Mouse (Mus musculus) hindbrain, embryonic 12.5 days (tissue): Measurements from ENCODE around the gene Irgm1. TPM values are rescaled to one million over a fixed set of nuclear protein-coding genes. Genes with fewer than 3 reads are reported as not detected.
"Not testable (repeated sequence)": the region's sequence is repeated elsewhere in the genome, so short reads cannot be mapped to it uniquely, and the experiment has no call there.

Experiments used
- ATAC-seq: fragments of 200-750 bp; cut with Nextera tagmentation; 2 replicates; pipeline ENCODE4 v1.8.0; 2017; ENCODE audit warnings: moderate TSS enrichment; ENCODE audit not compliant: low FRiP score
- H3K27ac ChIP-seq: fragments of 300-500 bp; sonication (generic); 2 replicates; pipeline ENCODE4 v1.5.1; 2016; ENCODE audit warnings: mild to moderate bottlenecking
- H3K27me3 ChIP-seq: fragments of 300-500 bp; sonication (generic); 2 replicates; pipeline ENCODE4 v1.6.1; 2016; ENCODE audit warnings: mild to moderate bottlenecking
- H3K36me3 ChIP-seq: fragments of 300-500 bp; sonication (generic); 2 replicates; pipeline ENCODE4 v1.6.1; 2016; ENCODE audit warnings: mild to moderate bottlenecking
- H3K4me1 ChIP-seq: fragments of 300-500 bp; sonication (generic); 2 replicates; pipeline ENCODE4 v1.6.1; 2016
- H3K4me2 ChIP-seq: fragments of 300-500 bp; sonication (generic); replicated peaks from 2 replicates; pipeline ENCODE4 v1.6.1; 2016; ENCODE audit warnings: mild to moderate bottlenecking
- H3K4me3 ChIP-seq: fragments of 300-500 bp; sonication (generic); 2 replicates; pipeline ENCODE4 v1.5.1; 2016; ENCODE audit warnings: mild to moderate bottlenecking
- H3K9ac ChIP-seq: fragments of 300-500 bp; sonication (generic); 2 replicates; pipeline ENCODE4 v1.6.1; 2016; ENCODE audit warnings: mild to moderate bottlenecking, moderate library complexity
- H3K9me3 ChIP-seq: fragments of 300-500 bp; sonication (generic); replicated peaks from 2 replicates; pipeline ENCODE4 v1.6.1; 2016; ENCODE audit warnings: mild to moderate bottlenecking
- WGBS: fragments of 180-500 bp; shearing (Covaris S2); methylation state at CpG from one replicate; pipeline ENCODE4 v1.1.7; 2016; 5-methylcytosine and 5-hydroxymethylcytosine counted together
- polyA plus RNA-seq: library from polyadenylated mRNA; unstranded; fragments of >200 nt; fragmentation: Nextera tagmentation; extraction: Ambion mirVana; gene quantifications from 2 replicates; pipeline ENCODE4 v1.2.1, GENCODE M21; 2016

Irgm1 gene
- polyA plus RNA-seq, 1 experiment from 2014 or later, result 3.9 TPM

DNA sequence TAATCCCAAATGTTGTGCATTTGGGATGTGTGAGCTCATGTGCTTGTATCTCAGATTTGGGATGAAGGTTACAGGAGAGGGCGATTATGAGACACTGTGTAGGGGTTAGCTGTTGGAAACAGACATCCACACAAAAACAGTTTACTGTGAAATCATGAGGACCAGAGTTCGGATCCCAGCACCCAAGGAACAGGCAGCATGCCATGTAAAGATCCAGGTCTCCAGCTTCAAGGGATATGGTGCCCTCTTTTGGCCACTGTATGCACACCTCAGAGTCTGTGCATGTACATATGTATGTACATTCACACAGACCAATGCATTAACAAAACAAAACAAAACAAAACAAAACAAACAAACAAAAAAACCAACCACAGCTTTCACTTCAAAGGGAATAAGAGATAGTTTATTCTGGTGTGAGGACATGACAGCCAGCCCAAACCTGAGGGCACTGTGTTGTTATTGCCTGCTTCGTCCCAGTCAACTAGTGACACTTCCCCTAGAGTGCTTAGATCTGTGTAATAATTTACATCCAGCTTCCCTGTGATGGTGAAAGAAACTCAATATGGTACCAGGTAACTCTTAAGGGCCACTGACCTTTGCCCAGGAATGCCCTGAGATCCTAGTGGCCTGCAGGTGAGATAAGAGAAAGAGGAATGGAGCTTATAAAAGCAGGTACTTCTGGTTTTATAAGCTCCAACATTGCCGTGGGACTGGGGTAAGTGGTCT, 20.1 kb downstream of the Irgm1 start:
- H3K27ac ChIP-seq, result no peak overlapping the region
- H3K9ac ChIP-seq, result no peak overlapping the region
- no peaks in the 10 kb centered on the region for H3K36me3 ChIP-seq
- H3K4me2 ChIP-seq, result no peak overlapping the region
- WGBS, result 87% methylated on average over 4 of the region's 4 CpGs
- peaks cover 17% of the 10 kb centered on the region for H3K4me1 ChIP-seq
- peaks cover 18% of the 10 kb centered on the region for H3K27me3 ChIP-seq
- no peak for ATAC-seq
- H3K9me3 ChIP-seq, result no peaks in the 10 kb centered on the region
- no peak overlapping the region for H3K4me3 ChIP-seq

GRCm38 (mm10) chr11:48850240-48850639, 21.2 kb downstream of the Irgm1 start:
- Histone ChIP-seq H3K4me3 (no peak overlapping the region), H3K4me2 (no peak overlapping the region), H3K36me3 (no peaks in the 10 kb centered on the region), H3K27ac (no peak overlapping the region), H3K4me1 (peaks cover 17% of the 10 kb centered on the region), H3K27me3 (peaks cover 23% of the 10 kb centered on the region), H3K9me3 (no peaks in the 10 kb centered on the region), H3K9ac (no peak overlapping the region)
- WGBS, result 48% methylated on average over 2 of the region's 2 CpGs
- ATAC-seq, result no peak

DNA sequence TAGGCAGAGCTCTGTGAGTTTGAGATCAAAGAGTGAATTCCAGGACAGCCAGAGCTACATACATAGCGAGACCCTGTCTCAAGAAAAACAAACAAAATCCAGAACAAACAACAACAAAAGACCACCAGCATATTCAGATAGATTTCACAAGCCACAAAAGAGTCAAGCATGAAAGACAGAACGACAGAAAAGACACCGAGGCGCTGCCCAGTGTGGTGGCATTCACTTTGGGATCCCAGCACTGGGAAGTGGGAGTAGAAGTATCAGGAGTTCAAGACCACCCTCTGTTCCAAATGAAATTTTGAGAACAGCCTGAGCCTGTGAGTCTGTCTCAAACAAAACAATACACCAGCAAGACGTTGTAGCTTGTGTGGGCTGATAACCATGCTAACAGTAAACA, 24.6 kb downstream of the Irgm1 start:
- H3K27ac ChIP-seq, result no peak overlapping the region
- WGBS, result 58% methylated on average over 5 of the region's 5 CpGs
- ATAC-seq, result no peak
- H3K9ac ChIP-seq, result no peak overlapping the region
- no peaks in the 10 kb centered on the region for H3K36me3 ChIP-seq
- no peak overlapping the region for H3K4me2 ChIP-seq
- peaks cover 28% of the 10 kb centered on the region for H3K27me3 ChIP-seq
- H3K4me1 ChIP-seq, result no peaks in the 10 kb centered on the region
- H3K4me3 ChIP-seq, result no peak overlapping the region
- no peaks in the 10 kb centered on the region for H3K9me3 ChIP-seq

- H3K27me3 ChIP-seq, result peaks cover 28% of the 10 kb centered on the region
- not testable (repeated sequence) for H3K4me1 ChIP-seq, H3K36me3 ChIP-seq, H3K4me2 ChIP-seq, H3K9ac ChIP-seq, H3K27ac ChIP-seq, H3K9me3 ChIP-seq, H3K4me3 ChIP-seq, ATAC-seq
- 87% methylated on average over 2 of the region's 2 CpGs for WGBS
Measured at GRCm38 (mm10) chr11:48846362-48846761, 25.1 kb downstream of the Irgm1 start.

GRCm38 (mm10) chr11:48845244-48845815, 26.2 kb downstream of the Irgm1 start:
- 37% methylated on average over 13 of the region's 13 CpGs for WGBS
- Histone ChIP-seq H3K4me3 (no peak overlapping the region), H3K4me2 (no peak overlapping the region), H3K9me3 (no peaks in the 10 kb centered on the region), H3K27me3 (peaks cover 30% of the 10 kb centered on the region), H3K36me3 (no peaks in the 10 kb centered on the region), H3K27ac (no peak overlapping the region), H3K9ac (no peak overlapping the region), H3K4me1 (no peaks in the 10 kb centered on the region)
- no peak for ATAC-seq

GRCm38 (mm10) chr11:48844309-48844708, 27.2 kb downstream of the Irgm1 start:
- no peak overlapping the region for H3K27ac ChIP-seq
- WGBS, result 65% methylated on average over 6 of the region's 6 CpGs
- H3K27me3 ChIP-seq, result peaks cover 34% of the 10 kb centered on the region
- H3K9ac ChIP-seq, result no peak overlapping the region
- no peaks in the 10 kb centered on the region for H3K9me3 ChIP-seq
- no peaks in the 10 kb centered on the region for H3K4me1 ChIP-seq
- H3K36me3 ChIP-seq, result no peaks in the 10 kb centered on the region
- H3K4me2 ChIP-seq, result no peak overlapping the region
- no peak for ATAC-seq
- no peak overlapping the region for H3K4me3 ChIP-seq

DNA sequence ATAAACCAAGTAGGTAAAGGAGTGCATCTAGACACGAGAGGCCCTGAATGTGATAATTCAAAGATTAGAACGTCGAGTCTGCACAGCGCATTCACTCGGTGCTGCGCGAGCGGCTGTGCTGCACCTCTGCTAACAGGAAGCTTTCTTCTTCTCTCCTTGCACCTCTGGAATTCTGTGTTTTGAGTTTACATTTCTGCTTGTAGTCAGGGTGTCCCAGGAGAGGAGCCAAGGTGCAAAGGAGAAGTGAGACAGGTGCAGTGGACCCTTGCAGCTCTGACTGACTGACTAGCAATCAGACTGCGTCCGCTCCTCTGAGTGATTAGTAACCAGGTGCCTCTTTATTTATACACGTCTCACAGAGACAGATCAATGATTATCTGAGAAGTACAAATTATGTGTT, 28.3 kb downstream of the Irgm1 start:
- H3K27ac ChIP-seq, result no peak overlapping the region
- no peak overlapping the region for H3K9ac ChIP-seq
- H3K36me3 ChIP-seq, result no peaks in the 10 kb centered on the region
- no peaks in the 10 kb centered on the region for H3K9me3 ChIP-seq
- no peak overlapping the region for H3K4me3 ChIP-seq
- H3K4me1 ChIP-seq, result peaks cover 6% of the 10 kb centered on the region
- WGBS, result 76% methylated on average over 11 of the region's 11 CpGs
- H3K4me2 ChIP-seq, result no peak overlapping the region
- no peak for ATAC-seq
- H3K27me3 ChIP-seq, result peaks cover 30% of the 10 kb centered on the region

DNA sequence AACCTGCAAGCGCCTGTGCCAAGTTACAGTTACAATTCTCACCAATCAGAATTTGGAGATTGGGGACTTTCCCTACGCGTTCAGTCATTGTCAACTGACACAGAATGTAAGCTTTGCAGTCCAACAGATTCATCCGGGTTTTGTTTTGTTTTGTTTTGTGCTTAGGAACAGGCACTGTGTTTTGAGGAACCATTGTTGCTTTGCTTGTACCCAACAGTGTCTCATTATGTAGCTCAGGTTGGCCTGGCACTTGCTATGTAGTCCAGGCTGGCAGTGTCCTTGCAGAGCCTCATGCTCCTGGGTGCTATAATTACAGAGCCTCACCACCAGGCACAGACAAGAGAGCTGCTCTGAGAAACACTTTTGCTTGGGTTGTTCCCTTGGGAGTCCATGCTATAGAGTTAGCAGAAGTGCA, 29.1 kb downstream of the Irgm1 start:
- H3K9me3 ChIP-seq, result no peaks in the 10 kb centered on the region
- no peak overlapping the region for H3K4me2 ChIP-seq
- ATAC-seq, result no peak
- peaks cover 30% of the 10 kb centered on the region for H3K27me3 ChIP-seq
- no peak overlapping the region for H3K9ac ChIP-seq
- peaks cover 8% of the 10 kb centered on the region for H3K4me1 ChIP-seq
- no peak overlapping the region for H3K27ac ChIP-seq
- 86% methylated on average over 4 of the region's 4 CpGs for WGBS
- no peak overlapping the region for H3K4me3 ChIP-seq
- H3K36me3 ChIP-seq, result no peaks in the 10 kb centered on the region

DNA sequence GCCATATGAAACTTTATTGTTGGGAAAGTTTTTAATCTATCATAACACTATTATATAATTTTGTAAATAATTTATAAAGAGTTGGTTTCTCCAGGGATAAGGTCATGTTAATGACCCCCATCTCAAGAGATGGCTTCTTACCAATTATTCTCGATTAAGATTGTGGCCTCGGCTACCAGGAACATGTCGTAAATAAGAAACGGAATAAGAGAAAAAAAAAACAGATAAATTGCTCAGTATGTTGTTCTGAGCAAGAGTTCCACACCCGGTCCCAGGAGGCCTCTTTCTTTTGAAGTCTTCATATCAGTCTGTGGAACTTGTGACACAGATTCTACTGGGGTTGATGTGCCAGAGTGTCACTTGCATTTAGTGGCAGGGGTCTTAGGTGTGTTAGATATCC, 30.3 kb downstream of the Irgm1 start:
- no peak overlapping the region for H3K4me3 ChIP-seq
- ATAC-seq, result no peak
- H3K27me3 ChIP-seq, result peaks cover 40% of the 10 kb centered on the region
- H3K27ac ChIP-seq, result no peak overlapping the region
- 91% methylated on average over 5 of the region's 5 CpGs for WGBS
- H3K9me3 ChIP-seq, result no peaks in the 10 kb centered on the region
- peaks cover 13% of the 10 kb centered on the region for H3K4me1 ChIP-seq
- H3K36me3 ChIP-seq, result no peaks in the 10 kb centered on the region
- no peak overlapping the region for H3K4me2 ChIP-seq
- H3K9ac ChIP-seq, result no peak overlapping the region

DNA sequence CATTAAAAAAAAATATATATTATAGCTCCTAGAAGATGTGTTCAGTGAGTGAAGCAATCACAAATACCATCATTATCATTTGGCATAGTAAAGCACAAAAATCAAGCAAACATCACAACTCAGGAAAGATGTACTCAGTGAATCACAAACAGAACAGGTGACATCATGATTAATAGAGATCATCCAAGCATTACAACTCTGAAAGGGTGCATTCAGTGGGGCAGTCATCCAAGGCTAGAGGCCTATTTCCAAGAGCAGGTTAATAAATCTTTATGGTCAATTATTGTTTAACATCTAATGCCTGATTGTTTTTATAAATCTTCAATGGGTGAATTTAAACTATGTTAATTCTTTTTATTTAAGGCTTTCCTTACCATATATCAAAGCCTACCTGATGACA, 30.7 kb downstream of the Irgm1 start:
- Histone ChIP-seq H3K4me1 (peaks cover 13% of the 10 kb centered on the region), H3K36me3 (no peaks in the 10 kb centered on the region), H3K27me3 (peaks cover 39% of the 10 kb centered on the region), H3K9me3 (no peaks in the 10 kb centered on the region), H3K27ac (no peak overlapping the region), H3K9ac (no peak overlapping the region), H3K4me3 (no peak overlapping the region), H3K4me2 (no peak overlapping the region)
- no peak for ATAC-seq

DNA sequence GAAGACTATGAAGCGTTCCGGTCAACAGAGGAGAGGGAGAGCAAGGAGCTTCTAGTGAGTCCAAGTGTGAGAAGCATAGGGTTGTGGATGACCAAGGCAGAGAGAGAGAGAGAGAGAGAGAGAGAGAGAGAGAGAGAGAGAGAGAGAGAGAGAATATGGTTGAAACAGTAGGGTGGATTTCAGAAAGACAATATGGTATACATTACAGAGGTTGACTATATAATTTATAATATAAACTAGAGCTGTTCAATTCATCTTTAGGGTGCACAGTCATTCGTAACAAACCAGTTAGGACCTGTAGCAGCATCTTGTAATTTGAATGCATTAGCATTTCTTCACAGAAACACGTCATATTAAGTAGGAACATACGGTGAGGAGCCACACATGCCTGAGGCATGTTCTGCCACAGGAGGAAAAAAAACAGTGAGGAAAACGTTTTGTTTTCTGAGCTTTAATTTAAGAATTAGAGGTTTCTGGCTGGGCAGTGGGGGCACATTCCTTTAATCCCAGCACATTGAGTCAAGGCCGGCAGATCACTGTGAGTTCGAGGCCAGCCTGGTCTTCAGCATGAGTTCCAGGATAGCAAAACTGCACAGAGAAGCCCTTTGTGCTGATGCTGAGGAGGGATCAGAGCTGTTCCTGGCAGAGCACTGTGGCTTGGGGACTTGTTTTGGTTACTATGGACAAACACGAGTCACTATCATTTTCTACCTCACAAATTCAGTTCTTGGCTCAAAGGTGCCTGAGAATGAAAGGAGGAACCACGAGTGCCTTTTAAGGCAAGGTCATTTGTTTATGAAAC, 32.4 kb downstream of the Irgm1 start:
- Histone ChIP-seq H3K27me3 (peaks cover 40% of the 10 kb centered on the region), H3K36me3 (no peaks in the 10 kb centered on the region), H3K4me2 (peak overlapping the region; percentile 90; the same call in 1 of the 2 replicates), H3K4me3 (no peak overlapping the region), H3K4me1 (peaks cover 13% of the 10 kb centered on the region), H3K9ac (no peak overlapping the region), H3K9me3 (no peaks in the 10 kb centered on the region), H3K27ac (no peak overlapping the region)
- 76% methylated on average over 10 of the region's 10 CpGs for WGBS
- ATAC-seq, result no peak

- H3K4me2 ChIP-seq, result peak overlapping the region; percentile 90
- 3% methylated on average over 16 of the region's 16 CpGs for WGBS
- no peaks in the 10 kb centered on the region for H3K9me3 ChIP-seq
- H3K36me3 ChIP-seq, result no peaks in the 10 kb centered on the region
- H3K27ac ChIP-seq, result no peak overlapping the region
- H3K4me1 ChIP-seq, result peaks cover 13% of the 10 kb centered on the region
- peak overlapping the region; percentile 75 for H3K9ac ChIP-seq
- ATAC-seq, result peak; percentile 14; the same call in 1 of the 2 replicates
- peaks cover 40% of the 10 kb centered on the region for H3K27me3 ChIP-seq
- peak overlapping the region; percentile 86 for H3K4me3 ChIP-seq
Measured at GRCm38 (mm10) chr11:48838181-48838797, 33.2 kb downstream of the Irgm1 start.
